ENCODE assay signal across 13 mouse cellular contexts in genomic region chr5:131095635-131096034, GRCm38 (mm10).
"Had no signal": no experiment of that assay in that cellular context is flagged by ENCODE, and none has a peak within 500 bp of the region (broad histone marks: within the 10 kb centered on the region; RNA-seq: fewer than 3 reads in every experiment).

No protein-coding gene starts in this region.

- H3K4me3 ChIP-seq: liver, embryonic 13.5 days; midbrain, embryonic 12.5 days; myocyte; neural tube, embryonic 13.5 days had no signal

- DNase-seq: kidney, adult 8-10 months; kidney, postnatal 25 days; layer of hippocampus, adult 9-11 months; liver, embryonic 13.5 days; lung, adult 2 months; lung, postnatal 14 days; lung, postnatal 4 days; retina, postnatal 1 day; thymus, adult 18-20 months; thymus, postnatal 36 days had no signal

- H3K27ac ChIP-seq: liver, embryonic 13.5 days; midbrain, embryonic 12.5 days; neural tube, embryonic 13.5 days had no signal
